Mouse (Mus musculus): ENCODE measurements around the gene Mettl7a2. TPM values are rescaled to one million over a fixed set of nuclear protein-coding genes. Genes with fewer than 3 reads are reported as not detected.

The Mettl7a2 gene
- polyA plus RNA-seq, 1 experiment from 2014 or later: not detected

- Histone ChIP-seq H3K27me3 (ENCODE audit: insufficient read depth, low read length) (no peaks in the 10 kb centered on the region), H3K36me3 (replicated peaks; ENCODE audit: insufficient read depth, low read length) (peaks cover 84% of the 10 kb centered on the region), H3K27ac (ENCODE audit: low read depth) (0 out of 2 replicates have a peak overlapping the region, but pooled peaks have one; percentile 12), H3K9me3 (ENCODE audit: low read length) (no peaks in the 10 kb centered on the region), H3K4me1 (ENCODE audit: insufficient read depth) (peaks cover 17% of the 10 kb centered on the region; the same call in 1 of the 2 replicates), H3K4me2 (ENCODE audit: low read depth, low read length) (peak overlapping the region; percentile 61), H3K4me3 (ENCODE audit: low read depth, low read length) (peak overlapping the region; percentile 23), H3K9ac (replicated peaks) (no peak overlapping the region; the same call in 1 of the 2 replicates)
- 80% methylated on average over 4 of the region's 4 CpGs for WGBS (ENCODE audit: insufficient replicate concordance)
- ATAC-seq: peak; percentile 54; the same call in 1 of the 2 replicates
- TF ChIP-seq EP300 (IDR thresholded peaks at IDR 0.05; ENCODE audit: low read depth) (no peak), CTCF (IDR thresholded peaks at IDR 0.05; ENCODE audit: low read depth) (no peak)
- peak; percentile 37 for DNase-seq
Measured at GRCm38 (mm10) chr15:100401811-100402210, 48.8 kb downstream of the Mettl7a2 start.

GRCm38 (mm10) chr15:100402347-100402746 is 49.3 kb downstream of the Mettl7a2 start:
- H3K27ac ChIP-seq (ENCODE audit: low read depth): 0 out of 2 replicates have a peak overlapping the region, but pooled peaks have one; percentile 12
- peaks cover 83% of the 10 kb centered on the region for H3K36me3 ChIP-seq (replicated peaks; ENCODE audit: insufficient read depth, low read length)
- H3K9me3 ChIP-seq (ENCODE audit: low read length): no peaks in the 10 kb centered on the region
- H3K9ac ChIP-seq (replicated peaks): no peak overlapping the region; the same call in 1 of the 2 replicates
- WGBS (ENCODE audit: insufficient replicate concordance): 57% methylated on average over 14 of the region's 14 CpGs
- no peak for ATAC-seq
- peaks cover 17% of the 10 kb centered on the region; the same call in 1 of the 2 replicates for H3K4me1 ChIP-seq (ENCODE audit: insufficient read depth)
- H3K4me2 ChIP-seq (ENCODE audit: low read depth, low read length): peak overlapping the region; percentile 61
- H3K4me3 ChIP-seq (ENCODE audit: low read depth, low read length): peak overlapping the region; percentile 23
- no peak for TF ChIP-seq EP300 (IDR thresholded peaks at IDR 0.05; ENCODE audit: low read depth)
- no peak for TF ChIP-seq CTCF (IDR thresholded peaks at IDR 0.05; ENCODE audit: low read depth)
- H3K27me3 ChIP-seq (ENCODE audit: insufficient read depth, low read length): no peaks in the 10 kb centered on the region
- DNase-seq: no peak

DNA sequence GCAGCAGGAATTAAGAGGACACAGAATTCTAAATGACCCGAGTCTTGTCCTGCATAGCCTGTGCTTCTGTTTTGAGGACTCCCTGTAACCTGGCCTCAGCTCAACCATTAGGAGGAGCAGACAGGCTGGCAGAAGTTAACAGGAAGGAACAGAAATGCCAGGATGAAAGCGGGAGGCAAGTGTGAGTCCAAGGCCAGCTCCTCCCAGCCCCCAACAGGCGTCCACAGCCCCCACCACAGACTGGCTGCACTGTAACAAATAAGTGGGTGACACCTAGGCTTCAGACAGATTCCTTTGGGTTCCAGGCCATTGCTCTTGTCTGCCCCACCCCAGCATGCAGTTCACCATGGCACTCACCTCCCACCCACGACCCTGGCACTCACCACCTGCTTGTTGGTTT is 49.8 kb downstream of the Mettl7a2 start:
- peaks cover 83% of the 10 kb centered on the region for H3K36me3 ChIP-seq (replicated peaks; ENCODE audit: insufficient read depth, low read length)
- peaks cover 17% of the 10 kb centered on the region; the same call in 1 of the 2 replicates for H3K4me1 ChIP-seq (ENCODE audit: insufficient read depth)
- no peaks in the 10 kb centered on the region for H3K9me3 ChIP-seq (ENCODE audit: low read length)
- H3K4me2 ChIP-seq (ENCODE audit: low read depth, low read length): peak overlapping the region; percentile 61
- peak overlapping the region; percentile 55 for H3K27ac ChIP-seq (ENCODE audit: low read depth)
- ATAC-seq (no peak), DNase-seq (no peak)
- H3K27me3 ChIP-seq (ENCODE audit: insufficient read depth, low read length): no peaks in the 10 kb centered on the region
- TF ChIP-seq CTCF (IDR thresholded peaks at IDR 0.05; ENCODE audit: low read depth) (no peak), EP300 (IDR thresholded peaks at IDR 0.05; ENCODE audit: low read depth) (no peak)
- WGBS (ENCODE audit: insufficient replicate concordance): 65% methylated on average over 4 of the region's 4 CpGs
- H3K4me3 ChIP-seq (ENCODE audit: low read depth, low read length): peak overlapping the region; percentile 23
- H3K9ac ChIP-seq (replicated peaks): no peak overlapping the region; the same call in none of the 2 replicates

DNA sequence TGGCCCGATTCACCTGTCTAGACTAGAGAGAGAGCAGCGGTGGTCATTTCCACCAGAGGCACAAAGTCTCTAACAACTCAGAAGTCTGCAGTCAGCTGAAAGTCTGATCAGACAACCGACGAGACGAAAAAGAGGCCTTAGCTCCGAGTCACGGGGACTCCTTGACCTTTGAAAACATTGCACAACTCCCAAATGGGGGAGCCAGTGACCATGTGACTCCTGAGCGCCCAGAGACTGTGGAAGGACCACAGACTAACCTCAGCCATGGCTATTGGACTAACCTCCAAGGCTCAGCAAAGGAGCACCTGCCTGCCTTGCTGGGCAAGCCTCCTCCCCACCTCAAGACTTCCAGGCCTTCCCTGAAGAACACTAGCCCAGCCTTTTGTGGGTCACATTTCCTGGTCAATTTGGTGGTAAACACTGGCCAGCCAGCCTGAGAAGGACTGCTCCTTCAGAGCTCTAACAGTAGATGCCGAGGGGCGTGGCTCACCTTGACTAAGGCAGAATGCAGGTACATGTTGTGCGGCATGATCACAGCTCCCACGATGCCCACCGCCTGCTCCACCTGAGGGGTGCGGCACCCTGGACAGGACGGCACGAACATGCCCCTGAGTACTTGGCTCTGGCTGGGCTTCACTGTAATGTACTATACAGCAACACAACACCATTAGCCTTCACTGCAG is 50.5 kb downstream of the Mettl7a2 start:
- H3K27ac ChIP-seq (ENCODE audit: low read depth): peak overlapping the region; percentile 55
- WGBS (ENCODE audit: insufficient replicate concordance): 79% methylated on average over 16 of the region's 16 CpGs
- no peaks in the 10 kb centered on the region for H3K9me3 ChIP-seq (ENCODE audit: low read length)
- H3K36me3 ChIP-seq (replicated peaks; ENCODE audit: insufficient read depth, low read length): peaks cover 83% of the 10 kb centered on the region
- no peaks in the 10 kb centered on the region for H3K27me3 ChIP-seq (ENCODE audit: insufficient read depth, low read length)
- no peak for DNase-seq
- peak overlapping the region; percentile 23 for H3K4me3 ChIP-seq (ENCODE audit: low read depth, low read length)
- peaks cover 17% of the 10 kb centered on the region; the same call in 1 of the 2 replicates for H3K4me1 ChIP-seq (ENCODE audit: insufficient read depth)
- peak; percentile 51; the same call in 1 of the 2 replicates for ATAC-seq
- no peak overlapping the region; the same call in none of the 2 replicates for H3K9ac ChIP-seq (replicated peaks)
- peak overlapping the region; percentile 61 for H3K4me2 ChIP-seq (ENCODE audit: low read depth, low read length)
- no peak for TF ChIP-seq EP300 (IDR thresholded peaks at IDR 0.05; ENCODE audit: low read depth)
- TF ChIP-seq CTCF (IDR thresholded peaks at IDR 0.05; ENCODE audit: low read depth): no peak

DNA sequence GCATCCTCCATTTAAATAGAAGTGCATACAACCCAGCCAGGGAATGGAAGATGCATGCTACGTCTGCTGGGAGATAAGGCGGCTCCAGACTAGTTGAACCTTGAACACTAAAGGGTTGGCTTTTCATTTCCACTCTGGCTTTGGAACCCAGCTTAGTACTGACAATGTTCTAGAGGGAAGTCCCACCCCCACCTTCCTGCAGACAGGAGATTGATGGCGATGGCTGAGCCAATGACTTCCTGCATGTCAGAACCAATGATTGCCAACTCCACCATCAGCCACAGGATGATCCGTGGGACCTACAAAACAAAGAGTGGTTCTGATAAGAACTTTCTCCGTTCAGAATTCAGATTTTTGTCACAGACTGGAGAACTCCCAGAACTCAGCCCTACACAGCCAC is 53.1 kb downstream of the Mettl7a2 start:
- no peak overlapping the region for H3K9ac ChIP-seq (replicated peaks)
- H3K4me3 ChIP-seq (ENCODE audit: low read depth, low read length): no peak overlapping the region
- WGBS (ENCODE audit: insufficient replicate concordance): 37% methylated on average over 5 of the region's 5 CpGs
- H3K27me3 ChIP-seq (ENCODE audit: insufficient read depth, low read length): no peaks in the 10 kb centered on the region
- peaks cover 76% of the 10 kb centered on the region for H3K36me3 ChIP-seq (replicated peaks; ENCODE audit: insufficient read depth, low read length)
- ATAC-seq: no peak
- no peak overlapping the region for H3K4me2 ChIP-seq (ENCODE audit: low read depth, low read length)
- H3K9me3 ChIP-seq (ENCODE audit: low read length): no peaks in the 10 kb centered on the region
- DNase-seq: no peak
- H3K27ac ChIP-seq (ENCODE audit: low read depth): no peak overlapping the region
- peaks cover 18% of the 10 kb centered on the region for H3K4me1 ChIP-seq (ENCODE audit: insufficient read depth)
- no peak for TF ChIP-seq CTCF (IDR thresholded peaks at IDR 0.05; ENCODE audit: low read depth)

DNA sequence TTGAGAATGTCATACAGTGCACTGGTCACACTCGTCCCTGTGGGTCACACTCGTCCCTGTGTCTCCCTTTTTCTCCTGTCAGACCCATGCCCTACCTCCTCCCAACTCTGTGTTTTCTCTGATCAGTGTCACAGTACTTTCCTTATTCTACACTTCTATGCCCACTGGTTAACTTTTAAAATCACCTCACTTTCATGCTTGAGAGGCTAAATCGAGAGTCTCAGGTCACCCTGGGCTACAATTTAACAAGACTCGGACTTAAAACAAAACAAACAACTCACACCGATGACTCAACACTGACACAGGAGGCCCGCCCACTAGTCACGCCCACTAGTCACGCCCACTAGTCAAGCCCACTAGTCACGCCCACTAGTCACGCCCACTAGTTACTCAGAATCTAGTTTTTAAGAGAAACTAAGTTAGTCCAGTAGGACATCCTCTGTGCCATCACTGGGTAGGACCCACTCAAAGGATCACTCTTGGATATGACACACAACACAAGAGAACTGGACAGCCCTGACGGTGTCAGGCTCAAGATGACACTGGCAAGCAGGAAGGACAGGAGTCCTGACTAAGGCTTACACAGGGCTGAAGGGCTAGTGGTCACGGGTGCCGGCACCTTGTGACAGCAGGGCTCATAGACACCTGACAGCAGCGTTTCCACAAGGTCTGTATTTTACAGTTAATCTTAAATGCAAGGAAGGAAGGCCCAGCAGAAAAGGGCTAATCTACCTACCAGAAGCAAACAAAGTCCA is 58.1 kb downstream of the Mettl7a2 start:
- H3K36me3 ChIP-seq (replicated peaks; ENCODE audit: insufficient read depth, low read length): peaks cover 40% of the 10 kb centered on the region
- H3K27ac ChIP-seq (ENCODE audit: low read depth): peak overlapping the region; percentile 80
- 38% methylated on average over 14 of the region's 14 CpGs for WGBS (ENCODE audit: insufficient replicate concordance)
- DNase-seq (peak; percentile 93), ATAC-seq (peak; percentile 91)
- peak overlapping the region; percentile 52; the same call in 1 of the 2 replicates for H3K9ac ChIP-seq (replicated peaks)
- H3K4me3 ChIP-seq (ENCODE audit: low read depth, low read length): 0 out of 2 replicates have a peak overlapping the region, but pooled peaks have one; percentile 7
- H3K9me3 ChIP-seq (ENCODE audit: low read length): no peaks in the 10 kb centered on the region
- TF ChIP-seq EP300 (IDR thresholded peaks at IDR 0.05; ENCODE audit: low read depth) (no peak; the same call in 1 of the 2 replicates), CTCF (IDR thresholded peaks at IDR 0.05; ENCODE audit: low read depth) (no peak)
- peaks cover 35% of the 10 kb centered on the region for H3K4me1 ChIP-seq (ENCODE audit: insufficient read depth)
- peak overlapping the region; percentile 54 for H3K4me2 ChIP-seq (ENCODE audit: low read depth, low read length)
- H3K27me3 ChIP-seq (ENCODE audit: insufficient read depth, low read length): no peaks in the 10 kb centered on the region

Other genes with a start within 250 kb of the Mettl7a2 start
- 23.5 and 24.4 TPM in 2 replicates for gene Atf1, start 125.4 kb upstream of the Mettl7a2 start, polyA plus RNA-seq (2015; fragmentation: Nextera tagmentation; extraction: Ambion mirVana)
- gene Tmprss12, start 72.4 kb upstream of the Mettl7a2 start, polyA plus RNA-seq (2015; fragmentation: Nextera tagmentation; extraction: Ambion mirVana): not detected in 2 replicates
- 9.7 and 12.4 TPM in 2 replicates for gene Mettl7a1, start 49.1 kb upstream of the Mettl7a2 start, polyA plus RNA-seq (2015; fragmentation: Nextera tagmentation; extraction: Ambion mirVana)
- not detected in 2 replicates for gene Mettl7a3, start 18.3 kb upstream of the Mettl7a2 start, polyA plus RNA-seq (2015; fragmentation: Nextera tagmentation; extraction: Ambion mirVana)
- 0.12 and 0.15 TPM in 2 replicates for gene Methig1, start 51 bp upstream of the Mettl7a2 start, polyA plus RNA-seq (2015; fragmentation: Nextera tagmentation; extraction: Ambion mirVana)
- gene Higd1c, start 11.3 kb downstream of the Mettl7a2 start, polyA plus RNA-seq (2015; fragmentation: Nextera tagmentation; extraction: Ambion mirVana): not detected in 2 replicates
- 0.04 TPM in 1 of 2 replicates, not detected in the other for gene Gm5475, start 68.9 kb downstream of the Mettl7a2 start, polyA plus RNA-seq (2015; fragmentation: Nextera tagmentation; extraction: Ambion mirVana)
- 15.0 and 16.3 TPM in 2 replicates for gene Slc11a2, start 71.9 kb downstream of the Mettl7a2 start, polyA plus RNA-seq (2015; fragmentation: Nextera tagmentation; extraction: Ambion mirVana)
- gene Letmd1, start 115.8 kb downstream of the Mettl7a2 start, polyA plus RNA-seq (2015; fragmentation: Nextera tagmentation; extraction: Ambion mirVana): 14.4 and 16.3 TPM in 2 replicates
- 0.89 and 1.1 TPM in 2 replicates for gene Csrnp2, start 142.3 kb downstream of the Mettl7a2 start, polyA plus RNA-seq (2015; fragmentation: Nextera tagmentation; extraction: Ambion mirVana)
- 4.0 TPM in 2 replicates for gene Tfcp2, start 198.8 kb downstream of the Mettl7a2 start, polyA plus RNA-seq (2015; fragmentation: Nextera tagmentation; extraction: Ambion mirVana)
- 0.74 and 0.79 TPM in 2 replicates for gene Pou6f1, start 246.8 kb downstream of the Mettl7a2 start, polyA plus RNA-seq (2015; fragmentation: Nextera tagmentation; extraction: Ambion mirVana)